Mouse (Mus musculus): Measurements from ENCODE around the gene Ksr2.

- no peak for TF ChIP-seq POLR2A (IDR thresholded peaks at IDR 0.05; ENCODE audit: extremely low read depth, insufficient read depth, low read length)
- TF ChIP-seq CTCF (IDR thresholded peaks at IDR 0.05; ENCODE audit: low read depth, low read length) = no peak
Observed at GRCm38 (mm10) chr5:117629570-117629969, 215.8 kb downstream of the Ksr2 start.

All from liver, adult 2 months (tissue).